ENCODE assay signal across 19 mouse cellular contexts in the genomic region with DNA sequence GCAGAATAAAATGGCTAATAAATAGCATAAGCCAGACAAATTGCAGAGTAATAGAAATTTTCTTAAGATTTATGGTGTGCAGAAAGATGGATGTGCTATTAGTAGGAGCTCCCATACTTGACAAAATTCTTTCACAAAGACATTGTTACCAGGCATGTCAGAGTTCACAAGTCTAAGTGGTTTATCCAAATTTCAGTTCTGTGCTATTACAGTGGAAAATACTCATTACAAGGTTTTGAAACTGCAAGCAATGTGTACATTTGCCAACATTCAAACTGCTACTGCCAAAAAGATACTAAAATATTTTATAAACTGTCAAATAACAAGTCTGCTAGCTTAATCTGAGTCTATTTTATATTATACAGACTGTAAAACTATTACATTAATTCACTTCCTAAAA.
"Had no signal": no experiment of that assay in that cellular context is flagged by ENCODE, and none has a peak within 500 bp of the region (broad histone marks: within the 10 kb centered on the region; RNA-seq: fewer than 3 reads in every experiment).

No protein-coding gene starts in this region.

- H3K9ac ChIP-seq: liver, embryonic 13.5 days; liver, embryonic 15.5 days; liver, postnatal 0 days; lung, embryonic 15.5 days; midbrain, embryonic 13.5 days; midbrain, embryonic 15.5 days; neural tube, embryonic 12.5 days; stomach, embryonic 15.5 days had no signal

- H3K4me2 ChIP-seq: liver, embryonic 11.5 days; liver, embryonic 13.5 days; liver, embryonic 15.5 days; lung, embryonic 15.5 days; midbrain, embryonic 11.5 days; midbrain, embryonic 13.5 days; midbrain, embryonic 15.5 days; neural tube, embryonic 12.5 days; stomach, embryonic 15.5 days had no signal

- H3K9me3 ChIP-seq: liver, embryonic 13.5 days; liver, embryonic 15.5 days; lung, embryonic 15.5 days; megakaryocyte, embryonic 14.5 days; midbrain, embryonic 13.5 days; midbrain, embryonic 15.5 days; neural tube, embryonic 12.5 days; stomach, embryonic 15.5 days had no signal

- H3K4me1 ChIP-seq: liver, embryonic 13.5 days; liver, embryonic 15.5 days; lung, embryonic 15.5 days; megakaryocyte, embryonic 14.5 days; midbrain, embryonic 13.5 days; midbrain, embryonic 15.5 days; neural tube, embryonic 12.5 days; stomach, embryonic 15.5 days had no signal

- H3K27me3 ChIP-seq: liver, embryonic 13.5 days; liver, embryonic 15.5 days; lung, embryonic 15.5 days; megakaryocyte, embryonic 14.5 days; midbrain, embryonic 13.5 days; midbrain, embryonic 15.5 days; neural tube, embryonic 12.5 days; stomach, embryonic 15.5 days had no signal

- DNase-seq: liver, embryonic 13.5 days; liver, postnatal 0 days; lung, postnatal 36 days; right cerebral cortex, postnatal 25 days; right cerebral cortex, postnatal 4 days; spleen, adult 18-20 months; thymus, adult 2 months; thymus, postnatal 25 days; thymus, postnatal 4 days had no signal

- H3K36me3 ChIP-seq: liver, embryonic 13.5 days; liver, embryonic 15.5 days; lung, embryonic 15.5 days; midbrain, embryonic 13.5 days; midbrain, embryonic 15.5 days; neural tube, embryonic 12.5 days; stomach, embryonic 15.5 days had no signal

- ATAC-seq: liver, postnatal 0 days; midbrain, embryonic 13.5 days; midbrain, embryonic 15.5 days had no signal

- H3K4me3 ChIP-seq: liver, embryonic 13.5 days; liver, embryonic 15.5 days; lung, embryonic 15.5 days; megakaryocyte, embryonic 14.5 days; midbrain, embryonic 13.5 days; midbrain, embryonic 15.5 days; neural tube, embryonic 12.5 days; stomach, embryonic 15.5 days had no signal

- H3K27ac ChIP-seq: liver, embryonic 13.5 days; liver, embryonic 15.5 days; lung, embryonic 15.5 days; macrophage; midbrain, embryonic 13.5 days; midbrain, embryonic 15.5 days; neural tube, embryonic 12.5 days; stomach, embryonic 15.5 days had no signal
